Mouse (Mus musculus) hindbrain, embryonic 12.5 days (tissue): ENCODE results near the gene Nap1l4. TPM values are rescaled to one million over a fixed set of nuclear protein-coding genes. Genes with fewer than 3 reads are reported as not detected.
"Not testable (repeated sequence)": the region's sequence is repeated elsewhere in the genome, so short reads cannot be mapped to it uniquely, and the experiment has no call there.

Experiments
- ATAC-seq: fragments of 200-750 bp; cut with Nextera tagmentation; 2 replicates; pipeline ENCODE4 v1.8.0; 2017; ENCODE audit warnings: moderate TSS enrichment; ENCODE audit not compliant: low FRiP score
- H3K27ac ChIP-seq: fragments of 300-500 bp; sonication (generic); 2 replicates; pipeline ENCODE4 v1.5.1; 2016; ENCODE audit warnings: mild to moderate bottlenecking
- H3K27me3 ChIP-seq: fragments of 300-500 bp; sonication (generic); 2 replicates; pipeline ENCODE4 v1.6.1; 2016; ENCODE audit warnings: mild to moderate bottlenecking
- H3K36me3 ChIP-seq: fragments of 300-500 bp; sonication (generic); 2 replicates; pipeline ENCODE4 v1.6.1; 2016; ENCODE audit warnings: mild to moderate bottlenecking
- H3K4me1 ChIP-seq: fragments of 300-500 bp; sonication (generic); 2 replicates; pipeline ENCODE4 v1.6.1; 2016
- H3K4me2 ChIP-seq: fragments of 300-500 bp; sonication (generic); replicated peaks from 2 replicates; pipeline ENCODE4 v1.6.1; 2016; ENCODE audit warnings: mild to moderate bottlenecking
- H3K4me3 ChIP-seq: fragments of 300-500 bp; sonication (generic); 2 replicates; pipeline ENCODE4 v1.5.1; 2016; ENCODE audit warnings: mild to moderate bottlenecking
- H3K9ac ChIP-seq: fragments of 300-500 bp; sonication (generic); 2 replicates; pipeline ENCODE4 v1.6.1; 2016; ENCODE audit warnings: mild to moderate bottlenecking, moderate library complexity
- H3K9me3 ChIP-seq: fragments of 300-500 bp; sonication (generic); replicated peaks from 2 replicates; pipeline ENCODE4 v1.6.1; 2016; ENCODE audit warnings: mild to moderate bottlenecking
- WGBS: fragments of 180-500 bp; shearing (Covaris S2); methylation state at CpG from one replicate; pipeline ENCODE4 v1.1.7; 2016; 5-methylcytosine and 5-hydroxymethylcytosine counted together
- polyA plus RNA-seq: library from polyadenylated mRNA; unstranded; fragments of >200 nt; fragmentation: Nextera tagmentation; extraction: Ambion mirVana; gene quantifications from 2 replicates; pipeline ENCODE4 v1.2.1, GENCODE M21; 2016

Gene Nap1l4
- polyA plus RNA-seq, 1 experiment from 2014 or later: 321 TPM

DNA sequence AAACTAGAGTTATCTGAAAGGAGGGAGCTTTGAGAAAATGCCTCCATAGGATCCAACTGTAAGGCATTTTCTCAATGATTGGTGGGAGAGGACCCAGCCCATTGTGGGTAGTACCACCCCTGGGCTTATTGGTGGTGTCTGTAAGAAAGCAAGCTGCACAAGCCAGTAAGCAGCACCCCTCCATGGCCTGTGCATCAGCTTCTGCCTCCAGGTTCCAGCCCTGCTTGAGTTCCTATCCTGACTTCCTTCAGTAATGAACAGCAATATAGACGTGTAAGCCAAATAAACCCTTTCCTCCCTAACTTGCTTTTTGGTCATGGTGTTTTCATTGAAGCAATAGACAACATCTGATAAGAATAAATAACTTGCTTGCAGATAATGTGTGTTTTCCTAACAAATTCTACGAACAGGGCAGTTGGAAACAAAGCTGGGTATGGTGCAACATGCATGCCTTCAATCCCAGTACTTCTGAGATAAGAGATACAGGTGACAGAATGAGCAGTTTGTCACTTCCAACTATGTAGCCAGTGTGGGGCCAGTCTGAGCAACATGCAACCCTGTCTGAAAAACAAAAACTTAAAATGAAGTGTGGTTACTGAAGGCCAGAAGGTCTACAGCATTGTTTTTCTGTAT lies 798 bp upstream of the Nap1l4 start:
- Histone ChIP-seq H3K27ac (peak overlapping the region; percentile 75), H3K27me3 (no peaks in the 10 kb centered on the region), H3K4me3 (peak overlapping the region; percentile 96), H3K36me3 (peaks cover 7% of the 10 kb centered on the region), H3K9me3 (no peaks in the 10 kb centered on the region), H3K4me2 (peak overlapping the region; percentile 78), H3K4me1 (peaks cover 21% of the 10 kb centered on the region), H3K9ac (peak overlapping the region; percentile 69)
- WGBS: 34% methylated on average over 2 of the region's 2 CpGs
- peak; percentile 3; the same call in 1 of the 2 replicates for ATAC-seq

DNA sequence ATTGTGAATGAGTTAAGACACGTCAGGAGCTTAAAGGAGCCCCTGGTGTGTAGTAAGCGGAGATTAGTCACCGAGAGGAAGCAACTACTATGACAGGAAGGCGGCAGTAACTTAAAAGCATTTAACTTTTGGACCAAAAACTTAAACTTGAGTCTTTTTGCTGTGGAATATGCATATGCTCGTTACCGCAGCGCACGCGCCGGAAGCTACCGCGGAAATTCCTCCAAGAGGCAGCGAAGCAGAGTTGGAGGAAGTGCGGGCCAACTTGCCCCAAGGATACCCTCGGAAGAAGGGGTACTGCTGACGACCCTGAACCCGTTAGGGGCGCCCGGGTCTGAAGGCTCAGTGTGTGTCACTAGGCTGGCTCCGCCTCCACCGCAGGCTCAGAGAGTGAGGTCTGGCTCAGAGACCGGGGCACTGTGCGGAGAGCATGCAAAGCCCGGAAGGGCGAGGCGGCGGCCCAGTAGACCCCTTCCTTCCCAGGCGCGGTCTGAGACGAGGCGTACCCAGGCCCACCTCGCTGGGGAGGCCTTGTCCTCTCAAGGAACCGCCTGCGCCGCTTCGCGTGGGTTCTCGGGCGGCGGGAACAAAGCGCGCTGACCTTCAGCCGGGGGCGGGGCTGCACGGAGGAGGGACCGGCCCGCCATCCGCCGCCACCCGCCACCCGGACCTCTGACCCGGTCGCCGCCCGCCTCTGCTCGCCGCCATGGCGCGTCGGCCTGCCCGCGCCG lies 510 bp downstream of the Nap1l4 start:
- Histone ChIP-seq H3K9ac (peak overlapping the region; percentile 90), H3K4me1 (peaks cover 21% of the 10 kb centered on the region), H3K27me3 (no peaks in the 10 kb centered on the region), H3K27ac (peak overlapping the region; percentile 93), H3K4me2 (peak overlapping the region; percentile 78), H3K4me3 (peak overlapping the region; percentile 96), H3K9me3 (no peaks in the 10 kb centered on the region), H3K36me3 (no peaks in the 10 kb centered on the region)
- ATAC-seq: peak; percentile 84
- WGBS: under 1% methylated on average over 45 of the region's 63 CpGs

DNA sequence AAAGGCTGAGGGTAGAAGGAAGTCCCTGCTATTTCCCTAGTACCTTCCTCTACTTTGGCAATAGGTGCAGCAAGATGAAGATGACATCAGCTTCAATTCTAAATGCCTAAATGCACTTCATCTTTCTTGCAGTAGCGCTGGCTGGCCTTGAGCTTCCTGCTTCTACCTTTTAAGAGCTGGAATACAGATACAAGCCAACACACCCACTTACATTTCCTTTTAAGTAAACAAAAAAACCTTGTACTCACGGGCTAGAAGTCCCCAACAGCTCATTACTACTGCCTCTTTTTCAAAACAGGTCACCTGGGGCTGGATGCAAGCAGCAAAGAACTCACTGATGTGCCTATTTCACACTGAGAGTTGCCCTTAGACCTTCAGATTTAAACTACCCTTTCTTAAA lies 2.4 kb downstream of the Nap1l4 start:
- H3K27me3 ChIP-seq: no peaks in the 10 kb centered on the region
- H3K9ac ChIP-seq: no peak overlapping the region
- no peak overlapping the region for H3K27ac ChIP-seq
- H3K9me3 ChIP-seq: no peaks in the 10 kb centered on the region
- H3K4me1 ChIP-seq: peaks cover 21% of the 10 kb centered on the region
- no peaks in the 10 kb centered on the region for H3K36me3 ChIP-seq
- H3K4me2 ChIP-seq: no peak overlapping the region
- no peak for ATAC-seq
- WGBS: 80% methylated on average over 2 of the region's 2 CpGs
- H3K4me3 ChIP-seq: no peak overlapping the region

DNA sequence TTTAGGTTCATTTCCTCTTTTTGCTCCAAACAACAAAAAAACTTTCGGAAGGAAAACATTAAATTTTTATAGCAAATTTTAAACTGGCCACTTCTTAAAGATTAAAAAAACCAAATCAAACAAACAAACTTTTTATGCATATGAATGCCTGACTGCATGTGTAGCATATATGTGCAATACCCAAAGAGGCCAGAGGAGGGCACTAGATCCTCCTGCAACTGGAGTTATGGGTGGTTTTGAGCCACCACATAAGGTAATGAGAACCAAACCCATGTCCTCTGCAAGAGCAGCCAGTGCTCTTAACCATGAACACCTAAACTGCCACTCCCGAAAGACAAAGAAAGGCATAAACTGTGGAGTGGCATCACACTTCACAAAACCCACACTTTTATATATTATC lies 4.5 kb downstream of the Nap1l4 start:
- H3K4me1 ChIP-seq: peaks cover 15% of the 10 kb centered on the region
- 96% methylated on average over 2 of the region's 2 CpGs for WGBS

DNA sequence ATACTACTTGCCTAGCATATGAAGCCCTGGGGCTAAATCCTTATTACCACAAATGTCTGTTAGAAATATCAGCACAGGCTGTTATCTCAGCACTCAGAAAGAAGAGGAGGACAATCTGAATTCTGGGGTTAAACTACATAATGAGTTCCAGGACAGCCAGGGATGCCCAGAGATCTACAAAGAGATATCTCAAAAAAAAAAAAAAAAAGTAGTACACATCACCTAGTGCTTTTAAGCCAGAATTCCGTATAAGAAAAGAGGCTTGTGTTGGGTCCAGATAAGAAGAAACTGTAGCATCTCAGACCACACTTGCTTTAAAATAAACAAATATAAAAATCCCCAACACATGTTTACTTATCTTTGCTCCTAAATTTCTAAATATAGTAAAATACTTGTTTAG lies 10.2 kb downstream of the Nap1l4 start:
- peaks cover 61% of the 10 kb centered on the region for H3K36me3 ChIP-seq
- no peak overlapping the region for H3K4me2 ChIP-seq
- no peaks in the 10 kb centered on the region for H3K4me1 ChIP-seq
- H3K27ac ChIP-seq: no peak overlapping the region
- no peak overlapping the region for H3K4me3 ChIP-seq
- no peak overlapping the region for H3K9ac ChIP-seq
- ATAC-seq: no peak
- no peaks in the 10 kb centered on the region for H3K27me3 ChIP-seq
- whole genome bisulfite sequencing: 69% methylated on average over 1 of the region's 1 CpGs
- no peaks in the 10 kb centered on the region for H3K9me3 ChIP-seq

More for the DNA sequence above, 4.5 kb downstream of the Nap1l4 start:
- Histone ChIP-seq H3K9me3 (no peaks in the 10 kb centered on the region), H3K36me3 (peaks cover 12% of the 10 kb centered on the region; the same call in 1 of the 2 replicates), H3K27ac (no peak overlapping the region), H3K27me3 (no peaks in the 10 kb centered on the region), H3K9ac (no peak overlapping the region), H3K4me2 (no peak overlapping the region), H3K4me3 (no peak overlapping the region)
- ATAC-seq: no peak

DNA sequence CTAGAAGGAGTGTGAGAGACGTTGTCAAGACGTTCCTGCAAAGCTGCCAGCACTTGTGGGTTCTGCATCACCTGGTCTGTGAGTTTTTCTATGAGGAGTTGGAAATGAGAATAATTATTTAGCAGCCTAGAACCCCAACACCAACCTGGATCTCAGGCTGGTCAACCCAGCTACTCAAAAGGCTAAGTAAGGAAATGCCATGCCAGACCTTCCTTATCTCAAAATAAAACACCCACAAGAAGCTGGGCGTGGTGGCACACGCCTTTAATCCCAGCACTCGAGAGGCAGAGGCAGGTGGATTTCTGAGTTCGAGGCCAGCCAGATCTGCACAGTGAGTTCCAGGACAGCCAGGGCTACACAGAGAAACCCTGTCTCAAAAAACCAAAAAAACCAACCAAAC lies 10.7 kb downstream of the Nap1l4 start:
- H3K4me3 ChIP-seq, H3K27ac ChIP-seq, H3K9ac ChIP-seq, H3K9me3 ChIP-seq, H3K4me1 ChIP-seq, ATAC-seq, H3K27me3 ChIP-seq, H3K4me2 ChIP-seq: not testable (repeated sequence)
- WGBS: 93% methylated on average over 6 of the region's 6 CpGs
- H3K36me3 ChIP-seq: peaks cover 66% of the 10 kb centered on the region

DNA sequence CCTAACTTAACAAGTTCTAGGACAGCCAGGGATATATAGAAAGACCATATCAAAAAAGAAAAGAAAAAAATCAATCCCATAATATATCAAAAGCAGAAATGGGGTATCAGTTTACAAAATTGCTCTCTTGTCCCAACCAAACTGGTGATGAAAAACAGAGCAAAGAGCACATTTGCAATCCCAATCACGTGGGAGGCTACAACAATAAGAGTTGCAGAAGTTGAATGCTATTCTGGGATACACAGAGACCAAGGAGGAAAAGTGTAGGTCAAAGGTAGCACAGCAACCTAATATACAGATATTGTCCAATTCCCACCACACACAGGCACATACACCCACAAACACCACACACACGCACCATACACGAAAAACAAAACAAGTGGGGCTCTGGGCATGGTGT lies 12.7 kb downstream of the Nap1l4 start:
- Histone ChIP-seq H3K4me2 (no peak overlapping the region), H3K27me3 (no peaks in the 10 kb centered on the region), H3K4me3 (no peak overlapping the region), H3K27ac (no peak overlapping the region), H3K9me3 (no peaks in the 10 kb centered on the region), H3K4me1 (no peaks in the 10 kb centered on the region), H3K9ac (no peak overlapping the region), H3K36me3 (peaks cover 83% of the 10 kb centered on the region)
- no peak for ATAC-seq
- 92% methylated on average over 3 of the region's 3 CpGs for WGBS

DNA sequence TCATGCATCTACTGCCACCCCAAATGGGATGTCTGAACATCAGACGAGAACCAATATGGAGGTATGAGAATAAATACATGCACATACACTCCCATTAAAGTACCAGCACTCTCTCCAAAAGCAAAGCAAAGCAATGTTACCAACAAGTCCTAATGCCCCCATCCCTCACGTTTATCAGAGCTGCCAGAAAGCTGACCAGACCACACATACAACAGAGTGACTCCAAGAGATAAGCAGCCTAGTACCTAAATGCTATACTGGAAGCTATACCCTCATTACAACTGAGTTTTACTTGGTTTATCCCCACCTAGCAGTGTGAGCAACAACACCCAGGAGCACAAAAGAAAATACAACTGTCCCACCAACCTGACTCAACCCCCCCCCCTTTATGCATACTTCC lies 15.6 kb downstream of the Nap1l4 start:
- Histone ChIP-seq H3K4me2 (no peak overlapping the region), H3K4me3 (no peak overlapping the region), H3K27ac (no peak overlapping the region), H3K9ac (no peak overlapping the region), H3K27me3 (no peaks in the 10 kb centered on the region), H3K36me3 (peaks cover 96% of the 10 kb centered on the region), H3K4me1 (no peaks in the 10 kb centered on the region), H3K9me3 (no peaks in the 10 kb centered on the region)
- no peak for ATAC-seq
- WGBS: 89% methylated on average over 2 of the region's 2 CpGs

DNA sequence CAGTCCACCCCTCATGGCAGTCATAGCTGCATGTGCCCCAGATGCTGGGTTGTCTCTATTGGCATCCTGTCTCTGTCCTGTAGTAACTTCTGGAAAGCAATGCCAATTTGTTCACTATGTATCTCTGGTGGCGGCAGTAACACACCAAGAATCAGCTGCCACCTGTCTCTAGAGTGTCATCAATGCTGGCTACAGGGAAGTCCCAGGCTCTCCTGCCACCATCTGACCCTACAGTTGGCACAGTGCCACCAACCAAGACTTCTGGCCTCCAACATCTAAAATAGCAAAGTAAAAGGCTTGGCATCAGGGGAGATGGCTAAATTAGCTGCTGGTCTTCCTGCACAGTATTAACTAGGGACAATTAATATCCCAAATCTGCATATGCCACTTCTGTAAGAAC lies 16.5 kb downstream of the Nap1l4 start:
- Histone ChIP-seq H3K9ac (no peak overlapping the region), H3K4me2 (no peak overlapping the region), H3K27ac (no peak overlapping the region), H3K4me1 (no peaks in the 10 kb centered on the region), H3K9me3 (no peaks in the 10 kb centered on the region), H3K4me3 (no peak overlapping the region), H3K27me3 (no peaks in the 10 kb centered on the region), H3K36me3 (peaks cover 96% of the 10 kb centered on the region)
- WGBS: 90% methylated on average over 1 of the region's 1 CpGs
- ATAC-seq: no peak

DNA sequence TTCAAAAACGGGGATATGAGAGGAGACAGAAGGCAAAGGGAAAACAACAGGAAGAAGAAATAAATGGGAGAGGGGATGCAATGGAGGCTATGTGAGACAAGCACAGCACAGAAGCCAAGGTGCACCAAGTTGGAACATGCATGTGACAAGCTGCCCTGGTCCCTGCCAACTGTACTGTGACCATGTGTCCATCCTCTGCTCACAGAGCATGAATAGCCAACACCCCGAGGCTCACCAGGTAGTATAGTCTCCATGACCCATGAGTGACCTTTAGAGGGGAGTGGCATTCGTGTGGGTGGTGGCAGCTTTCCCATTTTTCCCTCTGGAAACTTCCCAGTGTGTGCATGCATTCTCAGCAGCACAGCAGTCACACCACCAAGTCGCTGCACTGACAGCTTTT lies 29.6 kb downstream of the Nap1l4 start:
- peaks cover 94% of the 10 kb centered on the region for H3K36me3 ChIP-seq
- ATAC-seq: no peak
- no peaks in the 10 kb centered on the region for H3K27me3 ChIP-seq
- WGBS: 83% methylated on average over 4 of the region's 4 CpGs
- H3K9ac ChIP-seq: no peak overlapping the region
- H3K27ac ChIP-seq: no peak overlapping the region
- no peaks in the 10 kb centered on the region for H3K9me3 ChIP-seq
- H3K4me1 ChIP-seq: no peaks in the 10 kb centered on the region
- no peak overlapping the region for H3K4me2 ChIP-seq
- no peak overlapping the region for H3K4me3 ChIP-seq

DNA sequence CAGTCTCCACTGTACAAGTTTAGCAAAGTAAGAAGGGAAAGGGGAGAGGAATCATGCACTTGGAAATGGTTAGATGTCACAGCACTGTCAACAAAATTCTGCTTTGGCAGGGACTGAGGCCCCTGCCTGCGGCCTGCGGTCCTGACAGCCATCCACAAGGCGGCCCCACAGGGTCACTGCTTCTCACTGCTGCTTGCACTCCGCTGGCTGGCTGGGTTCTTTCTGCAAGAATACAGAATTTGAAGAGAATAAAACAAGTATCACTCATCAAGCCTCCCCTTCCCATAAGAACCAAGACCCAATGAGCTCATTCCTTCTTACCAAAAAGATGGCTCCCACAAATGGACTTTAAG lies 34.5 kb downstream of the Nap1l4 start:
- peaks cover 67% of the 10 kb centered on the region for H3K36me3 ChIP-seq
- ATAC-seq: no peak
- 93% methylated on average over 4 of the region's 4 CpGs for WGBS

DNA sequence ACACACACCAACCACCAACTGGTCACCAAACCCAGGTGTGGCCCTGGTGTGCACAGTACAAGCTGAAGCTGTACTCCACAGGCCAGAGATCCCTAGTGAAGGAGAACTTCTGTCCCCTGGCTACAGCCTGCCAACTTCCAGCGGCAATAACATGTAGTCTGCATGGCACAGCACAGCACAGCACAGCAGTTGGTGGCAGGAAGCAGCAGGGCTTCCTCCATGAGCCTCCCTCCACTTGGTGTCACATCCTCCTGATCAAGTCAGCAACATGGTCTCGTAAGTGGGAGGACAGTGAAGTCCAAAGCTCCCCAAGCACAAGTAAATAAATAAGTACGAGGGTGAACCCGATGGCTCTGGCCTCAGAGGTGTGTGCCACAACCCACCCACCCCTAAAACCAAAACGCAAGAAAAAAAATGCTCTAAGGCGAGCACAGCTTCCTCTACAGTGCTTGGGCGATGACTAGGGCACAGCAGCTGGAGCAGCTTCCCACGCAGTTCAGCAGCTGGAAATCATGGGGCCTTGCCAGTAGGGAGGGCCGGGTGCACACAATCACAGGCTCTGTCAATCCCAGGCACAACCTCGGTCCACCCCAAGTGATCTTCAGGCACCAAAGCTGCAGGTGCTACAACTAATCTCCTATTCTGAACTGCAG lies 35.0 kb downstream of the Nap1l4 start:
- H3K4me1 ChIP-seq: no peaks in the 10 kb centered on the region
- H3K4me2 ChIP-seq: no peak overlapping the region
- no peak overlapping the region for H3K4me3 ChIP-seq
- no peak overlapping the region for H3K9ac ChIP-seq
- no peak overlapping the region for H3K27ac ChIP-seq
- peaks cover 62% of the 10 kb centered on the region for H3K36me3 ChIP-seq
- 89% methylated on average over 10 of the region's 10 CpGs for WGBS
- no peak for ATAC-seq
- no peaks in the 10 kb centered on the region for H3K9me3 ChIP-seq
- no peaks in the 10 kb centered on the region for H3K27me3 ChIP-seq

More for the DNA sequence above, 34.5 kb downstream of the Nap1l4 start:
- H3K9ac ChIP-seq: no peak overlapping the region
- no peak overlapping the region for H3K4me3 ChIP-seq
- H3K4me2 ChIP-seq: no peak overlapping the region
- no peaks in the 10 kb centered on the region for H3K9me3 ChIP-seq
- H3K27ac ChIP-seq: no peak overlapping the region
- no peaks in the 10 kb centered on the region for H3K27me3 ChIP-seq
- H3K4me1 ChIP-seq: no peaks in the 10 kb centered on the region

DNA sequence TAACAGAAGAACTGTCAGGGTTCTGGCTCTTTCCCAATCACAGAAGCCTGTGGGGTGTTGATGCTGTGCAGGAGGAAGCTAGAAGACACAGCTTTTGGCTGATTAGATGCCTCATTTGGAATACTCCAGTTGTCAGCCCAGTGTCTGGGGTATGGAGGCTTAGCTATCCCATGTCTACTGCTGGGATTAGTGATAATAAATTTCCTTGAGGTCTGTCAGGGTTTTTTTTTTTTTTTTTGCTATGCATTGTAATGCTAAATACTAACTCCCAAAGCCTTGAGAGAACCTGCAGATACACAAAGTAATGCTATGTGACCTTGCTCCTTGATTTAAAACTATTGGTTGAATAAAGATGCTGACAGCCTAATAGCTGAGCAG lies 37.6 kb downstream of the Nap1l4 start:
- no peaks in the 10 kb centered on the region for H3K9me3 ChIP-seq
- no peak for ATAC-seq
- H3K27me3 ChIP-seq: no peaks in the 10 kb centered on the region
- no peak overlapping the region for H3K4me2 ChIP-seq
- H3K4me1 ChIP-seq: no peaks in the 10 kb centered on the region
- no peak overlapping the region for H3K9ac ChIP-seq
- H3K4me3 ChIP-seq: no peak overlapping the region
- H3K36me3 ChIP-seq: peaks cover 38% of the 10 kb centered on the region
- no peak overlapping the region for H3K27ac ChIP-seq
